Mouse (Mus musculus) forebrain, embryonic 14.5 days (tissue): ENCODE results near the gene Lbr. TPM values are rescaled to one million over a fixed set of nuclear protein-coding genes. Genes with fewer than 3 reads are reported as not detected.

ENCODE experiments used
- ATAC-seq: fragments of 200-750 bp; cut with Nextera tagmentation; 2 replicates; pipeline ENCODE4 v1.8.0; 2017; ENCODE audit warnings: mild to moderate bottlenecking, moderate library complexity
- DNase-seq: peaks from one replicate; pipeline ENCODE4 v3.0.0-alpha.2; 2015; ENCODE audit warnings: low spot score
- H3K27ac ChIP-seq: fragments of 300-500 bp; sonication (generic); 2 replicates; pipeline ENCODE4 v1.5.1; 2014; ENCODE audit warnings: low read depth, mild to moderate bottlenecking, control low read depth, low read length, moderate library complexity
- H3K27me3 ChIP-seq: fragments of 300-500 bp; sonication (generic); replicated peaks from 2 replicates; pipeline ENCODE4 v1.6.1; 2014; ENCODE audit warnings: low read length, control low read depth, mixed read lengths; ENCODE audit not compliant: control insufficient read depth, insufficient read depth
- H3K36me3 ChIP-seq: fragments of 300-500 bp; sonication (generic); 2 replicates; pipeline ENCODE4 v1.6.1; 2014; ENCODE audit warnings: low read length, control low read depth; ENCODE audit not compliant: control insufficient read depth, insufficient read depth
- H3K4me1 ChIP-seq: fragments of 300-500 bp; sonication (generic); 2 replicates; pipeline ENCODE4 v1.6.1; 2014; ENCODE audit warnings: antibody characterized with exemption, low read length, control low read depth; ENCODE audit not compliant: control insufficient read depth, insufficient read depth
- H3K4me2 ChIP-seq: fragments of 300-500 bp; sonication (generic); 2 replicates; pipeline ENCODE4 v1.6.1; 2014; ENCODE audit warnings: mild to moderate bottlenecking, control low read depth, low read length
- H3K4me3 ChIP-seq: fragments of 300-500 bp; sonication (generic); 2 replicates; pipeline ENCODE4 v1.5.1; 2014; ENCODE audit warnings: low read depth, low read length, control low read depth
- H3K9ac ChIP-seq: fragments of 300-500 bp; sonication (generic); 2 replicates; pipeline ENCODE4 v1.6.1; 2014; ENCODE audit warnings: mild to moderate bottlenecking, low read length, control low read depth, moderate library complexity
- H3K9me3 ChIP-seq: fragments of 300-500 bp; sonication (generic); replicated peaks from 2 replicates; pipeline ENCODE4 v1.6.1; 2016; ENCODE audit warnings: low read length, control low read depth, mixed read lengths; ENCODE audit not compliant: control insufficient read depth
- WGBS: fragments of 180-500 bp; shearing (Covaris S2); extraction: QIAGEN DNeasy Blood & Tissue Kit; methylation state at CpG from one replicate; pipeline ENCODE4 v1.1.7; 2014; 5-methylcytosine and 5-hydroxymethylcytosine counted together
- polyA plus RNA-seq: library from polyadenylated mRNA; unstranded; fragments of >200 nt; fragmentation: Nextera tagmentation; extraction: Ambion mirVana; gene quantifications from 2 replicates; pipeline ENCODE4 v1.2.1, GENCODE M21; 2014

The Lbr gene
- polyA plus RNA-seq, 1 experiment from 2014 or later = 72.4 TPM

GRCm38 (mm10) chr1:181771871-181772270 lies 71.0 kb downstream of the Lbr start:
- no peak for DNase-seq
- Histone ChIP-seq H3K27ac (no peak overlapping the region), H3K4me1 (no peaks in the 10 kb centered on the region), H3K4me2 (no peak overlapping the region), H3K36me3 (no peaks in the 10 kb centered on the region), H3K9me3 (no peaks in the 10 kb centered on the region), H3K27me3 (no peaks in the 10 kb centered on the region), H3K4me3 (no peak overlapping the region), H3K9ac (no peak overlapping the region)
- ATAC-seq = no peak
- WGBS = 95% methylated on average over 3 of the region's 3 CpGs

DNA sequence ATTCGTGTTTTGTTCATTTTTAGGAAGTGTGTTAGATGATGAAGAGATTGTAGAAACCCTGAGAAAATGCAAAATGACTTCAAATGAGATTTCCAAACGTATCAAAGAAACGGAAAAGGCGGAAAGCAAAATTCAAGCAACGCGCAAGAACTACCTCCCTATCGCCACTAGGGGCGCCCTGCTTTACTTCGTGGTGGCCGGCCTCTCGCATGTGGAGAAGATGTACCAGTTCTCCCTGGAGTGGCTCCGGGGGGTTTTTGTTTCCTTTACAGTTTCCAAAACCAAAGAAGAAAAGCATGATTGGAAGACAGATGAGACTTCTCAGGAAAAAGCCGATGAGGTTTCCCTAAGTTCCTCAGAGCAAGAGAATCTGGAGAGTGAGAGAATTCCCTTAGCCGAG lies 73.5 kb downstream of the Lbr start:
- H3K9me3 ChIP-seq = no peaks in the 10 kb centered on the region
- ATAC-seq (no peak), DNase-seq (no peak)
- H3K9ac ChIP-seq = no peak overlapping the region
- no peak overlapping the region for H3K4me2 ChIP-seq
- H3K27me3 ChIP-seq = no peaks in the 10 kb centered on the region
- 66% methylated on average over 14 of the region's 14 CpGs for WGBS
- no peak overlapping the region for H3K4me3 ChIP-seq
- no peaks in the 10 kb centered on the region for H3K4me1 ChIP-seq
- no peak overlapping the region for H3K27ac ChIP-seq
- no peaks in the 10 kb centered on the region for H3K36me3 ChIP-seq

Other genes with a start within 250 kb of the Lbr start
- gene Enah, start 176.9 kb upstream of the Lbr start, polyA plus RNA-seq = 19.9 and 24.7 TPM in 2 replicates